Mouse (Mus musculus): Measurements from ENCODE around the gene Olfr1535.

DNA sequence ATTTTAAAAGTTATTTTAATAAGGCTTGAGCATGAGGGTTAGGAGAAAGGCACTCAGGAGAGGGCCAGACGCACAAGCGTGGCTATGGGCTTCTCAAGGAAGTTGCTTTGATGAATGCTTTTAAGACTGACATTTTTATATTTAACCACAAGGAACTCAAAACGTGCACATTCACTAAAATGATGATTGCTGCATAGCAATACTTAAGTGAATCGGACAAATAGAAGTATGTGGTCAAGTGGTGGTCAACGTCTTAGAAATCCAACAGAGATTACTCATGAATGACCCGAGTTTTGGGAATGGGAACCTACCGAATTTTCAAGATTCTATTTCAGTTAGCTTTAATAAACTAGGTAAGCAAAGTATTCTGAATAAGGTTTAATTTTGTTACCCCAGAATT lies 29.6 kb downstream of the Olfr1535 start:
- TF ChIP-seq POLR2A (IDR thresholded peaks at IDR 0.05; ENCODE audit: low read depth, low read length) (no peak), CTCF (IDR thresholded peaks at IDR 0.05; ENCODE audit: extremely low read depth, insufficient read length, insufficient replicate concordance, low read depth, low read length) (no peak)

All from small intestine, adult 2 months (tissue).